Mouse (Mus musculus) CH12.LX (cell line): ENCODE measurements around the gene Gm48551. TPM values are rescaled to one million over a fixed set of nuclear protein-coding genes. Genes with fewer than 3 reads are reported as not detected.
A peak's percentile ranks its signal among the peaks of the same experiment; 100 is the strongest.

Experiments used
- DNase-seq: peaks from one replicate; pipeline ENCODE4 v3.0.0-alpha.2; 2013; ENCODE audit errors: extremely low read depth
- H3K27ac ChIP-seq: 2 replicates; pipeline ENCODE4 v1.5.1; 2012; ENCODE audit warnings: low read depth, mild to moderate bottlenecking, control low read depth, moderate library complexity; ENCODE audit not compliant: insufficient read depth
- H3K27me3 ChIP-seq: replicated peaks from 2 replicates; pipeline ENCODE3; 2012; ENCODE audit warnings: inconsistent platforms
- H3K36me3 ChIP-seq, 2 experiments: replicated peaks in 1 of 2; 2 replicates each; pipeline versions ENCODE3 to v1.6.1; 2012; ENCODE audit warnings: inconsistent platforms in 1 of 2, low read length in 1 of 2, mild to moderate bottlenecking in 1 of 2, mixed read lengths in 1 of 2, moderate library complexity in 1 of 2; ENCODE audit not compliant: control insufficient read depth in 1 of 2, insufficient read depth in 1 of 2
- H3K4me1 ChIP-seq, 2 experiments: 2 replicates each; pipeline ENCODE4 v1.6.1; 2012; ENCODE audit warnings: inconsistent platforms in 1 of 2, moderate library complexity in 1 of 2; ENCODE audit not compliant: insufficient read depth in 2 of 2, control insufficient read depth in 1 of 2
- H3K4me2 ChIP-seq: 2 replicates; pipeline ENCODE4 v1.6.1; 2012; ENCODE audit warnings: low read depth, mild to moderate bottlenecking, control low read depth; ENCODE audit not compliant: poor library complexity, insufficient read depth, severe bottlenecking
- H3K4me3 ChIP-seq, 3 experiments: fragments of 150-350 bp in 1 of 3; sonication (generic) in 1 of 3; replicated peaks in 1 of 3; 2 replicates each; pipeline versions ENCODE3 to v1.5.1; 2011 to 2012; ENCODE audit warnings: low read depth in 2 of 3, low read length in 2 of 3, mild to moderate bottlenecking in 2 of 3, moderate library complexity in 2 of 3, control low read depth in 1 of 3, improper control_type of control experiment in 1 of 3, inconsistent platforms in 1 of 3, mixed read lengths in 1 of 3; ENCODE audit not compliant: poor library complexity in 1 of 3
- H3K79me2 ChIP-seq: replicated peaks from 2 replicates; pipeline ENCODE4 v1.6.1; 2012; ENCODE audit warnings: mild to moderate bottlenecking, moderate library complexity; ENCODE audit not compliant: control insufficient read depth, poor library complexity, insufficient read depth, severe bottlenecking; ENCODE audit errors: extremely low read depth
- H3K9ac ChIP-seq: 2 replicates; pipeline ENCODE4 v1.6.1; 2012; ENCODE audit warnings: low read depth, mild to moderate bottlenecking, control low read depth, moderate library complexity; ENCODE audit not compliant: insufficient read depth
- H3K9me3 ChIP-seq: replicated peaks from 2 replicates; pipeline ENCODE3; 2012; ENCODE audit warnings: low read length, inconsistent platforms, mixed read lengths
- BHLHE40 ChIP-seq: IDR thresholded peaks from 2 replicates; pipeline ENCODE4 v1.6.1; 2011; ENCODE audit warnings: mild to moderate bottlenecking, low read depth, low read length, improper control_type of control experiment
- CHD1 ChIP-seq: IDR thresholded peaks from 2 replicates; pipeline ENCODE4 v1.6.1; 2012; ENCODE audit warnings: low read depth, low read length, improper control_type of control experiment, inconsistent platforms
- CHD2 ChIP-seq: IDR thresholded peaks from 2 replicates; pipeline ENCODE4 v1.6.1; 2011; ENCODE audit warnings: low read length, improper control_type of control experiment
- CTCF ChIP-seq, 2 experiments: IDR thresholded peaks in 1 of 2; conservative IDR thresholded peaks in 1 of 2; 2 replicates each; pipeline ENCODE4 v1.5.1; 2011 to 2012; ENCODE audit warnings: low read depth in 2 of 2, low read length in 2 of 2, improper control_type of control experiment in 1 of 2, inconsistent platforms in 1 of 2, mild to moderate bottlenecking in 1 of 2, moderate library complexity in 1 of 2
- E2F4 ChIP-seq: IDR thresholded peaks from 2 replicates; pipeline ENCODE4 v1.6.1; 2011; ENCODE audit warnings: low read depth, low read length, improper control_type of control experiment; ENCODE audit not compliant: insufficient replicate concordance
- ELF1 ChIP-seq: IDR thresholded peaks from 2 replicates; pipeline ENCODE4 v1.6.1; 2014; ENCODE audit warnings: low read depth, mild to moderate bottlenecking, inconsistent platforms, low read length, improper control_type of control experiment
- EP300 ChIP-seq: IDR thresholded peaks from 2 replicates; pipeline ENCODE4 v1.6.1; 2011; ENCODE audit warnings: low read length, improper control_type of control experiment
- ETS1 ChIP-seq: conservative IDR thresholded peaks from 2 replicates; pipeline ENCODE4 v1.6.1; 2012; ENCODE audit warnings: low read depth, mild to moderate bottlenecking, inconsistent platforms, low read length, improper control_type of control experiment, moderate library complexity
- GABPA ChIP-seq: IDR thresholded peaks from 2 replicates; pipeline ENCODE4 v1.6.1; 2012; ENCODE audit warnings: low read depth, low read length, improper control_type of control experiment, inconsistent platforms; ENCODE audit not compliant: insufficient replicate concordance
- HCFC1 ChIP-seq: IDR thresholded peaks from 2 replicates; pipeline ENCODE4 v1.6.1; 2012; ENCODE audit warnings: low read depth, mild to moderate bottlenecking, inconsistent platforms, low read length, improper control_type of control experiment
- IRF4 ChIP-seq: IDR thresholded peaks from 2 replicates; pipeline ENCODE4 v1.6.1; 2014; ENCODE audit warnings: low read depth, mild to moderate bottlenecking, inconsistent platforms, low read length, improper control_type of control experiment
- JUN ChIP-seq: IDR thresholded peaks from 2 replicates; pipeline ENCODE4 v1.6.1; 2011; ENCODE audit warnings: low read depth, mild to moderate bottlenecking, low read length, improper control_type of control experiment, moderate library complexity; ENCODE audit not compliant: insufficient read depth
- JUND ChIP-seq: conservative IDR thresholded peaks from 2 replicates; pipeline ENCODE4 v1.6.1; 2011; ENCODE audit warnings: low read depth, low read length, improper control_type of control experiment
- KAT2A ChIP-seq: IDR thresholded peaks from 2 replicates; pipeline ENCODE4 v1.6.1; 2012; ENCODE audit warnings: low read length, improper control_type of control experiment, inconsistent platforms; ENCODE audit not compliant: insufficient replicate concordance
- MAFK ChIP-seq: IDR thresholded peaks from 2 replicates; pipeline ENCODE4 v1.6.1; 2011; ENCODE audit warnings: low read length, improper control_type of control experiment; ENCODE audit not compliant: insufficient replicate concordance
- MAX ChIP-seq: IDR thresholded peaks from 2 replicates; pipeline ENCODE4 v1.6.1; 2011; ENCODE audit warnings: low read length, improper control_type of control experiment
- MAZ ChIP-seq: IDR thresholded peaks from 2 replicates; pipeline ENCODE4 v1.6.1; 2012; ENCODE audit warnings: low read depth, mild to moderate bottlenecking, inconsistent platforms, low read length, improper control_type of control experiment, moderate library complexity
- MEF2A ChIP-seq: IDR thresholded peaks from 2 replicates; pipeline ENCODE4 v1.6.1; 2014; ENCODE audit warnings: low read depth, mild to moderate bottlenecking, inconsistent platforms, low read length, improper control_type of control experiment, borderline replicate concordance
- MXI1 ChIP-seq: IDR thresholded peaks from 2 replicates; pipeline ENCODE4 v1.6.1; 2011; ENCODE audit warnings: mild to moderate bottlenecking, low read depth, low read length, improper control_type of control experiment
- MYC ChIP-seq: IDR thresholded peaks from 2 replicates; pipeline ENCODE4 v1.6.1; 2011; ENCODE audit warnings: low read depth, mild to moderate bottlenecking, improper control_type of control experiment, low read length
- NELFE ChIP-seq: IDR thresholded peaks from 2 replicates; pipeline ENCODE4 v1.6.1; 2011; ENCODE audit warnings: low read depth, low read length, improper control_type of control experiment
- NRF1 ChIP-seq: IDR thresholded peaks from 2 replicates; pipeline ENCODE4 v1.6.1; 2014; ENCODE audit warnings: low read depth, mild to moderate bottlenecking, inconsistent platforms, low read length, improper control_type of control experiment, moderate library complexity
- PAX5 ChIP-seq: IDR thresholded peaks from 2 replicates; pipeline ENCODE4 v1.6.1; 2012; ENCODE audit warnings: low read length, inconsistent platforms, mixed read lengths
- POLR2A ChIP-seq: IDR thresholded peaks from 2 replicates; pipeline ENCODE4 v1.6.1; 2011; ENCODE audit warnings: low read depth, mild to moderate bottlenecking, improper control_type of control experiment, low read length
- POLR2AphosphoS2 ChIP-seq: IDR thresholded peaks from 2 replicates; pipeline ENCODE4 v1.6.1; 2011; ENCODE audit warnings: low read depth, low read length, improper control_type of control experiment
- RAD21 ChIP-seq: IDR thresholded peaks from 2 replicates; pipeline ENCODE4 v1.6.1; 2011; ENCODE audit warnings: low read depth, mild to moderate bottlenecking, low read length, improper control_type of control experiment, moderate library complexity
- RCOR1 ChIP-seq: conservative IDR thresholded peaks from 2 replicates; pipeline ENCODE4 v1.6.1; 2012; ENCODE audit warnings: low read depth, mild to moderate bottlenecking, inconsistent platforms, low read length, improper control_type of control experiment
- SIN3A ChIP-seq: IDR thresholded peaks from 2 replicates; pipeline ENCODE4 v1.6.1; 2012; ENCODE audit warnings: low read length, improper control_type of control experiment, inconsistent platforms
- SMC3 ChIP-seq: IDR thresholded peaks from 2 replicates; pipeline ENCODE4 v1.6.1; 2011; ENCODE audit warnings: low read depth, low read length, improper control_type of control experiment
- TBP ChIP-seq: conservative IDR thresholded peaks from 2 replicates; pipeline ENCODE4 v1.6.1; 2011; ENCODE audit warnings: low read depth, low read length, improper control_type of control experiment
- TCF12 ChIP-seq: IDR thresholded peaks from 2 replicates; pipeline ENCODE4 v1.6.1; 2014; ENCODE audit warnings: low read depth, mild to moderate bottlenecking, inconsistent platforms, low read length, improper control_type of control experiment
- UBTF ChIP-seq: IDR thresholded peaks from 2 replicates; pipeline ENCODE4 v1.6.1; 2012; ENCODE audit warnings: low read depth, mild to moderate bottlenecking, inconsistent platforms, low read length, improper control_type of control experiment, moderate library complexity
- USF1 ChIP-seq: IDR thresholded peaks from 2 replicates; pipeline ENCODE4 v1.6.1; 2014; ENCODE audit warnings: low read depth, mild to moderate bottlenecking, inconsistent platforms, low read length, improper control_type of control experiment
- USF2 ChIP-seq: conservative IDR thresholded peaks from 2 replicates; pipeline ENCODE4 v1.6.1; 2011; ENCODE audit warnings: low read depth, low read length, improper control_type of control experiment
- ZC3H11A ChIP-seq: IDR thresholded peaks from 2 replicates; pipeline ENCODE4 v1.6.1; 2012; ENCODE audit warnings: low read depth, mild to moderate bottlenecking, inconsistent platforms, low read length, improper control_type of control experiment
- ZKSCAN1 ChIP-seq: IDR thresholded peaks from 2 replicates; pipeline ENCODE4 v1.6.1; 2012; ENCODE audit warnings: low read depth, inconsistent platforms, low read length, improper control_type of control experiment, borderline replicate concordance
- ZMIZ1 ChIP-seq: IDR thresholded peaks from 2 replicates; pipeline ENCODE4 v1.6.1; 2012; ENCODE audit warnings: low read depth, mild to moderate bottlenecking, inconsistent platforms, low read length, improper control_type of control experiment
- dilution Hi-C: fragments of 300-500 bp; cut with MboI; formaldehyde crosslinking; loops from 2 replicates; pipeline ENCODE4 v1.14.3; 2020; ENCODE audit warnings: low sequenced_read_pairs; ENCODE audit not compliant: extremely low pct_unique_long_range_greater_than_20kb, extremely low pct_ligation_motif_present
- in situ Hi-C: fragments of 300-500 bp; cut with MboI; formaldehyde crosslinking; loops from 3 replicates; pipeline ENCODE4 v1.14.3; 2019; ENCODE audit warnings: low sequenced_read_pairs, low pct_ligation_motif_present, low pct_unique_long_range_greater_than_20kb, mixed read lengths
- polyA plus RNA-seq: library from polyadenylated mRNA; unstranded; fragments of >175 nt; gene quantifications from 2 replicates; pipeline ENCODE4 v1.2.1, GENCODE M21; 2012; ENCODE audit warnings: low read depth; ENCODE audit not compliant: insufficient read length
- total RNA-seq, 2 experiments: library from RNA; depleted of rRNA; stranded (reverse); fragments of 300-350 nt in 1 of 2; fragments of >200 nt in 1 of 2; gene quantifications; 2 replicates each; pipeline ENCODE4 v1.2.3; 2012 to 2014

Gm48551 gene
- total and polyA plus RNA-seq, 3 experiments: 1.0 to 3.4 (median 1.2) TPM

DNA sequence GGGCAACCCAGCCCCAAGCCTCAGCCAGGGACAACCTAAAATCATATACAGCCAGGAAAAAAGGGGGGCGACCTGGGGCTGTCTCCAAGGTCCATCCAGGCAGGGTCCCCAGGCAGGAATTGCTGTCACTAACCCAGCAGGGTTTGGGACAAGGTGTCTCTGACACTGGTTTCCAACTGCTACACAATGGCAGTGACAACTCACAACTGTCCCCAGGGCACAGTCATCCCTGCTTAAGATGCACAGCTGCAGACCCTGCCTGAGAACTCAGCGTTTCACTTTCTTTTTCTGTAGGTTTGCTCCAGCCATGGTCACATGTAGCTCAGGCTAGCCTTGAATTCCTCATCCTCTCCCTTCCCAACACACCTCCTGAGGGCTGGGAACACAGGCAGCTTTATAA is 44.8 kb downstream of the Gm48551 start (continued):
- TF ChIP-seq MAFK (no peak), MAZ (0 out of 2 replicates have a peak, but pooled peaks have one; percentile 31), BHLHE40 (no peak), SIN3A (no peak; the same call in 1 of the 2 replicates)

DNA sequence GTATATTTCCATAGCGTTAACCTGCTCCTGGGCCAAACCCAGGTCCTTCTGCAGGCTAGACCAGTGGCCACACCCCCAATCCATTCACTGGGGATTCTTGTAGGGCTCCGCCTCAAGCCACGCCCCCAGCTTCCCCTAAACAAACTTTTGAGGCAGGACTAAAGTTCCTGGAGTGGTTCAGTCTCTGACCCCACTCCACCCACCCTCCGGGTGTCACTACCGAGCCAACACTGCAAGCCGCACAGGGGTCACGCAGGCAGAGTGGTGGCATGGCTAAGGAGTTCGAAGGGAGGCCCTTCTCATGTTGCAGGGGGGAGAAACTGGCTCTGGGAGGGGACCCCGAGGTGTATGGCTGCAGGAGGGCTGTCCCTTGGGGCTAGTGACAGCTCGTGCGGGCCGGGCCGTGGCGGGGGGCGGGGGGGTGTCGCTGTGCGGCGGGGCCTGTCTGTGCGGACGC is 45.4 kb downstream of the Gm48551 start:
- Histone ChIP-seq H3K4me2 (peak overlapping the region; percentile 73), H3K79me2 (peaks cover 16% of the 10 kb centered on the region), H3K4me3 (peak overlapping the region; percentile 41 to 74 (median 64)), H3K27ac (peak overlapping the region; percentile 95), H3K9me3 (no peaks in the 10 kb centered on the region), H3K27me3 (peaks cover 38% of the 10 kb centered on the region), H3K36me3 (no peaks in the 10 kb centered on the region), H3K9ac (peak overlapping the region; percentile 94), H3K4me1 (peaks cover 41 to 71% of the 10 kb centered on the region in 2 experiments)
- DNase-seq: peak; percentile 97
- in situ Hi-C loops: no loop called here
- dilution Hi-C loops: no loop called here
- TF ChIP-seq SIN3A (peak; percentile 16; the same call in 1 of the 2 replicates), RAD21 (no peak), ZC3H11A (no peak), ZKSCAN1 (no peak), CHD2 (no peak), HCFC1 (no peak), NRF1 (no peak), MAX (no peak; the same call in 1 of the 2 replicates), JUN (no peak), TCF12 (peak; percentile 30; the same call in 1 of the 2 replicates), EP300 (no peak), MAZ (peak; percentile 64; the same call in 1 of the 2 replicates), MXI1 (peak; percentile 29), MEF2A (no peak), MAFK (no peak), RCOR1 (0 out of 2 replicates have a peak, but pooled peaks have one; percentile 7), USF2 (no peak), GABPA (no peak), NELFE (0 out of 2 replicates have a peak, but pooled peaks have one; percentile 29), CTCF (conservative IDR thresholded peaks at IDR 0.05 in 1 of 2, IDR thresholded peaks at IDR 0.05 in 1 of 2; ENCODE audit: low read depth in 2 of 2, low read length in 2 of 2) (no peak; a peak in 1 of 4 replicates), IRF4 (no peak), KAT2A (0 out of 2 replicates have a peak, but pooled peaks have one; percentile 17), SMC3 (no peak), ETS1 (peak; percentile 12; the same call in 1 of the 2 replicates), UBTF (no peak), POLR2AphosphoS2 (no peak), USF1 (no peak), JUND (no peak), MYC (no peak), ELF1 (0 out of 2 replicates have a peak, but pooled peaks have one; percentile 18), ZMIZ1 (no peak), PAX5 (no peak), BHLHE40 (peak; percentile 31; the same call in 1 of the 2 replicates), TBP (0 out of 2 replicates have a peak, but pooled peaks have one; percentile 51), CHD1 (no peak), POLR2A (no peak), E2F4 (no peak)
